Mouse (Mus musculus) C2C12 (cell line): ENCODE results near the gene Cand1. TPM values are rescaled to one million over a fixed set of nuclear protein-coding genes. Genes with fewer than 3 reads are reported as not detected.

ENCODE experiments used
- H3K27me3 ChIP-seq: one replicate; pipeline ENCODE4 v1.6.1; 2011; ENCODE audit not compliant: control insufficient read depth, insufficient read depth, insufficient read length
- H3K36me3 ChIP-seq: one replicate; pipeline ENCODE4 v1.6.1; 2011; ENCODE audit not compliant: control insufficient read depth, insufficient read depth
- H3K4me3 ChIP-seq: one replicate; pipeline ENCODE4 v1.5.1; 2011; ENCODE audit warnings: mild to moderate bottlenecking, control low read depth; ENCODE audit not compliant: poor library complexity, insufficient read depth, severe bottlenecking
- H3K79me2 ChIP-seq: one replicate; pipeline ENCODE4 v1.6.1; 2011; ENCODE audit not compliant: control insufficient read depth, insufficient read depth
- H3K79me3 ChIP-seq: one replicate; pipeline ENCODE4 v1.6.1; 2011; ENCODE audit warnings: low read depth, control low read depth
- H3ac ChIP-seq: one replicate; pipeline ENCODE3; 2011; ENCODE audit warnings: low read depth; ENCODE audit not compliant: control insufficient read depth, insufficient read length
- CEBPB ChIP-seq: IDR thresholded peaks from one replicate; pipeline ENCODE4 v1.6.1; 2011; ENCODE audit warnings: low read depth, mild to moderate bottlenecking, control low read depth, moderate library complexity
- CTCF ChIP-seq: IDR thresholded peaks from one replicate; pipeline ENCODE4 v1.5.1; 2011; ENCODE audit not compliant: control insufficient read depth, insufficient read depth, insufficient read length
- FOSL1 ChIP-seq: IDR thresholded peaks from one replicate; pipeline ENCODE4 v1.8.0; 2011; ENCODE audit warnings: mild to moderate bottlenecking, low read length; ENCODE audit not compliant: poor library complexity, insufficient read depth, severe bottlenecking
- MAX ChIP-seq: IDR thresholded peaks from one replicate; pipeline ENCODE4 v1.6.1; 2011; ENCODE audit warnings: mild to moderate bottlenecking, control low read depth
- MYOD1 ChIP-seq: IDR thresholded peaks from one replicate; pipeline ENCODE4 v1.6.1; 2011; ENCODE audit warnings: low read depth; ENCODE audit not compliant: control insufficient read depth, insufficient read length
- MYOG ChIP-seq: IDR thresholded peaks from one replicate; pipeline ENCODE4 v1.6.1; 2011; ENCODE audit not compliant: control insufficient read depth, insufficient read length; ENCODE audit errors: extremely low read depth
- USF1 ChIP-seq: IDR thresholded peaks from one replicate; pipeline ENCODE4 v1.6.1; 2011; ENCODE audit warnings: low read depth, mild to moderate bottlenecking, control low read depth, moderate library complexity
- polyA plus RNA-seq: library from polyadenylated mRNA; unstranded; fragments of >200 nt; fragmentation: generic; extraction: Trizol; gene quantifications from one replicate; pipeline ENCODE4 v1.2.1, GENCODE M21; 2012; ENCODE audit warnings: missing spikeins

Gene Cand1
- polyA plus RNA-seq, 1 experiment = 55.5 TPM

GRCm38 (mm10) chr10:119197621-119198150, 42.2 kb downstream of the Cand1 start:
- H3K27me3 ChIP-seq = no peaks in the 10 kb centered on the region
- H3K79me2 ChIP-seq = no peaks in the 10 kb centered on the region
- no peak overlapping the region for H3ac ChIP-seq
- H3K4me3 ChIP-seq = no peak overlapping the region
- no peaks in the 10 kb centered on the region for H3K79me3 ChIP-seq
- H3K36me3 ChIP-seq = peaks cover 38% of the 10 kb centered on the region
- no peak for TF ChIP-seq MAX
- TF ChIP-seq USF1 = no peak
- no peak for TF ChIP-seq CEBPB
- TF ChIP-seq MYOG = no peak
- no peak for TF ChIP-seq FOSL1
- no peak for TF ChIP-seq MYOD1
- TF ChIP-seq CTCF = no peak

GRCm38 (mm10) chr10:119192598-119193372, 47.1 kb downstream of the Cand1 start:
- no peaks in the 10 kb centered on the region for H3K27me3 ChIP-seq
- H3K36me3 ChIP-seq = peaks cover 6% of the 10 kb centered on the region
- TF ChIP-seq MAX (no peak), MYOG (no peak), MYOD1 (no peak), FOSL1 (no peak), CTCF (no peak), USF1 (no peak)

GRCm38 (mm10) chr10:119187720-119188119, 52.1 kb downstream of the Cand1 start:
- TF ChIP-seq FOSL1 (no peak), MYOD1 (no peak), CTCF (no peak), MYOG (no peak), CEBPB (no peak), USF1 (no peak), MAX (no peak)
- no peak overlapping the region for H3ac ChIP-seq
- no peaks in the 10 kb centered on the region for H3K36me3 ChIP-seq
- no peaks in the 10 kb centered on the region for H3K27me3 ChIP-seq
- no peak overlapping the region for H3K4me3 ChIP-seq
- H3K79me3 ChIP-seq = no peaks in the 10 kb centered on the region
- H3K79me2 ChIP-seq = no peaks in the 10 kb centered on the region

More at GRCm38 (mm10) chr10:119192598-119193372, 47.1 kb downstream of the Cand1 start:
- Histone ChIP-seq H3ac (no peak overlapping the region), H3K4me3 (no peak overlapping the region), H3K79me3 (no peaks in the 10 kb centered on the region), H3K79me2 (no peaks in the 10 kb centered on the region)

GRCm38 (mm10) chr10:119169656-119170055, 70.2 kb downstream of the Cand1 start:
- Histone ChIP-seq H3K27me3 (no peaks in the 10 kb centered on the region), H3K79me2 (no peaks in the 10 kb centered on the region), H3K36me3 (no peaks in the 10 kb centered on the region), H3ac (no peak overlapping the region), H3K79me3 (no peaks in the 10 kb centered on the region), H3K4me3 (no peak overlapping the region)
- TF ChIP-seq FOSL1 (no peak), CEBPB (no peak), CTCF (no peak)

GRCm38 (mm10) chr10:119169237-119169636, 70.6 kb downstream of the Cand1 start:
- TF ChIP-seq MYOG (no peak), CTCF (no peak), CEBPB (no peak), MAX (no peak), USF1 (no peak), FOSL1 (no peak), MYOD1 (no peak)
- Histone ChIP-seq H3ac (no peak overlapping the region), H3K27me3 (no peaks in the 10 kb centered on the region), H3K4me3 (no peak overlapping the region), H3K36me3 (no peaks in the 10 kb centered on the region), H3K79me2 (no peaks in the 10 kb centered on the region), H3K79me3 (no peaks in the 10 kb centered on the region)
